Mouse (Mus musculus): ENCODE data around the gene Cep44. TPM values are rescaled to one million over a fixed set of nuclear protein-coding genes. Genes with fewer than 3 reads are reported as not detected.

Gene Cep44
- 27.7 TPM for polyA plus RNA-seq (2017; shearing (Covaris generic))

DNA sequence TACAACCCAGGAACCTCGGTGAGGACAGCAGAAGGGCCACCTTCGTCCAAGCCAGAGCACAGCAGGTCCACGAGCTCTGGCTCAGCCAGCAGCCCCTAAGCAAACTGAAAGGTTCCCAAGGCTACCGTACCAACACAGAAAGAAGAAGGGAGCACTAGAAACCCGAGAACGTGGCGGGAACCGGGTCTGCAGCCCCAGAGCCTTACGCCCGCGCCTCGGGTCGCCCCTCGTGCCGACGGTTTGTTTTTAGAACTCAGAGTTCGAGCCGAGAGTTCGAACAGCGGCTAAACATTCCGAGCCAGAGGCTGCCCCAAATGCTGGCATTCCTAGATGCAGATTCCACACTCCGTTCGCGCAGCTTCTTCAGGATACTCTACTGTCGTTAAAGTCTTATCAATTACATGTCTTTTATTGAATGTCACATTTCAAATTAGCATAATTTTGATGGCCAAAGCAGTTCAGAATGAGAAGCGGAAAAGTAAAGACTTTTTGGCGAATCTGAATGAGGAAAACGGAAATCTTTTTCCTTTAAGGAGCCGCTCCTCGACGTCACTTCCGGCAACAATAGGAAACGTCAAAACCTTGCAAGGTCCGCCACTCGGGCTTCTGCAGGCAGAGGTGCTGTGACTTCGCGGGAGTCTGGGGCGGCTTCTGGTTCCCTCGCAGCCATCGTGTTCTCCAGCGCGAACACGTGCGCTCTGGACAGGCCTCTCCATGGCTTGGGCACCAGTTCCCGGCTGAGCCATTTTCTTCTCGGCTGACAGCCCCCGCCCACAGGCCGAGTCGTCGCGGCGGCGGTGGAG is at the start of gene Cep44, which contains the start of gene Fbxo8:
TSS of gene Cep44 (minus strand) at position 490 of the 803 bp plus-strand sequence.
TSS of gene Fbxo8 (plus strand) at position 533 of the 803 bp plus-strand sequence.

Other genes starting within 250 kb of the Cep44 start
- gene Fbxo8, start within 50 bp of the Cep44 start, polyA plus RNA-seq (2017; shearing (Covaris generic)): 69.1 TPM

Data from effector memory CD4-positive, alpha-beta T cell, adult 5 months (primary cell).